Mouse (Mus musculus): Measurements from ENCODE around the gene Gm15737.

The Gm15737 gene

GRCm38 (mm10) chr6:92869089-92869581 is at the start of gene Gm15737:
Gene Gm15737, plus strand, starts transcription at chr6:92869357.
- CTCF ChIA-PET, result no interaction called here

GRCm38 (mm10) chr6:92821606-92822005 is 47.6 kb upstream of the Gm15737 start:
- CTCF ChIA-PET, result no interaction called here

- CTCF ChIA-PET, result no interaction called here
These were observed 47.2 kb upstream of the Gm15737 start for GRCm38 (mm10) chr6:92822006-92822405.

GRCm38 (mm10) chr6:92823991-92824390 is 45.2 kb upstream of the Gm15737 start:
- CTCF ChIA-PET, result no interaction called here

- CTCF ChIA-PET, result no interaction called here
These were observed 42.6 kb upstream of the Gm15737 start for GRCm38 (mm10) chr6:92826561-92826960.

- CTCF ChIA-PET, result no interaction called here
These were observed 41.8 kb upstream of the Gm15737 start for GRCm38 (mm10) chr6:92827360-92827759.

GRCm38 (mm10) chr6:92829148-92829547 is 40.0 kb upstream of the Gm15737 start:
- CTCF ChIA-PET, result no interaction called here

- CTCF ChIA-PET, result no interaction called here
These were observed 38.1 kb upstream of the Gm15737 start for GRCm38 (mm10) chr6:92831106-92831505.

GRCm38 (mm10) chr6:92842000-92842399 is 27.2 kb upstream of the Gm15737 start:
- CTCF ChIA-PET, result no interaction called here

- CTCF ChIA-PET, result no interaction called here
These were observed 25.7 kb upstream of the Gm15737 start for GRCm38 (mm10) chr6:92843474-92843873.

GRCm38 (mm10) chr6:92845898-92846297 is 23.3 kb upstream of the Gm15737 start:
- CTCF ChIA-PET, result no interaction called here

GRCm38 (mm10) chr6:92846614-92847013 is 22.5 kb upstream of the Gm15737 start:
- CTCF ChIA-PET, result no interaction called here

- CTCF ChIA-PET, result no interaction called here
These were observed 19.9 kb upstream of the Gm15737 start for GRCm38 (mm10) chr6:92849208-92849607.

- CTCF ChIA-PET, result no interaction called here
These were observed 18.9 kb upstream of the Gm15737 start for GRCm38 (mm10) chr6:92850250-92850649.

GRCm38 (mm10) chr6:92854873-92855272 is 14.3 kb upstream of the Gm15737 start:
- CTCF ChIA-PET, result no interaction called here

GRCm38 (mm10) chr6:92857761-92858160 is 11.4 kb upstream of the Gm15737 start:
- CTCF ChIA-PET, result no interaction called here

- CTCF ChIA-PET, result no interaction called here
These were observed 10.2 kb upstream of the Gm15737 start for GRCm38 (mm10) chr6:92858721-92859510.

GRCm38 (mm10) chr6:92860285-92860912 is 8.8 kb upstream of the Gm15737 start:
- CTCF ChIA-PET, result no interaction called here

- CTCF ChIA-PET, result no interaction called here
These were observed 6.6 kb upstream of the Gm15737 start for GRCm38 (mm10) chr6:92862599-92862998.

GRCm38 (mm10) chr6:92869582-92870219 is 544 bp downstream of the Gm15737 start:
- CTCF ChIA-PET, result no interaction called here

GRCm38 (mm10) chr6:92871813-92872212 is 2.7 kb downstream of the Gm15737 start:
- CTCF ChIA-PET, result no interaction called here

- CTCF ChIA-PET, result no interaction called here
These were observed 3.6 kb downstream of the Gm15737 start for GRCm38 (mm10) chr6:92872766-92873165.

- CTCF ChIA-PET, result no interaction called here
These were observed 5.7 kb downstream of the Gm15737 start for GRCm38 (mm10) chr6:92874854-92875253.

Data from spleen, embryonic (tissue).